Mouse (Mus musculus) ES-CJ7 (cell line): ENCODE data around the gene Vmn2r35.
"Not testable (repeated sequence)": the region's sequence is repeated elsewhere in the genome, so short reads cannot be mapped to it uniquely, and the experiment has no call there.

ENCODE experiments used
- DNase-seq: peaks from one replicate; pipeline ENCODE4 v3.0.0; 2011; ENCODE audit warnings: low read depth, low spot score

Gene Vmn2r35

DNA sequence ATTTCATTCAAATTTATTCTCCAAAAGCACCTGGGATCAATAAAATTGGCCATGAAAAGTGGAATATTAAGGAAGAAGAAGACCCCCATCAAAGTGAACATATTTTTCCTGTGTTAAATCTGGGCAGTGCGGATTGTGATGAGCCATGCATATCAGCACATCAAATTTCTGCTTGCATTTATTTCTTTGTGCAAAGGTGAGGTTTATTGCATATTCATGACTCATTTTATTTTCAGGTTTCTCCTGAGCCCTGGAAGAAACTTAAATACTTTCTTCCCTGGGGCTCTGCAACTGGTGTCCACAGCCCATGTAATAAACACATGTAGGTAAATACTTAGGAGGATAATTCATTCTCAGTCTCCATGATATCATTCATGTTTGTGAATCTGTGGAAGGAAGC lies at the start of gene Vmn2r35:
Gene Vmn2r35, minus strand, starts transcription at position 101 of the 400 bp plus-strand sequence.
- not testable (repeated sequence) for DNase-seq

GRCm38 (mm10) chr7:7794196-7794595 lies 25.5 kb downstream of the Vmn2r35 start:
- DNase-seq: not testable (repeated sequence)
